Mouse (Mus musculus) urinary bladder, adult 18-20 months (tissue): Measurements from ENCODE around the gene Peli2.

Experiments used
- DNase-seq, 2 experiments: peaks; one replicate each; pipeline ENCODE4 v3.0.0; 2022; ENCODE audit warnings: low spot score in 2 of 2, mixed read lengths in 2 of 2

The Peli2 gene

DNA sequence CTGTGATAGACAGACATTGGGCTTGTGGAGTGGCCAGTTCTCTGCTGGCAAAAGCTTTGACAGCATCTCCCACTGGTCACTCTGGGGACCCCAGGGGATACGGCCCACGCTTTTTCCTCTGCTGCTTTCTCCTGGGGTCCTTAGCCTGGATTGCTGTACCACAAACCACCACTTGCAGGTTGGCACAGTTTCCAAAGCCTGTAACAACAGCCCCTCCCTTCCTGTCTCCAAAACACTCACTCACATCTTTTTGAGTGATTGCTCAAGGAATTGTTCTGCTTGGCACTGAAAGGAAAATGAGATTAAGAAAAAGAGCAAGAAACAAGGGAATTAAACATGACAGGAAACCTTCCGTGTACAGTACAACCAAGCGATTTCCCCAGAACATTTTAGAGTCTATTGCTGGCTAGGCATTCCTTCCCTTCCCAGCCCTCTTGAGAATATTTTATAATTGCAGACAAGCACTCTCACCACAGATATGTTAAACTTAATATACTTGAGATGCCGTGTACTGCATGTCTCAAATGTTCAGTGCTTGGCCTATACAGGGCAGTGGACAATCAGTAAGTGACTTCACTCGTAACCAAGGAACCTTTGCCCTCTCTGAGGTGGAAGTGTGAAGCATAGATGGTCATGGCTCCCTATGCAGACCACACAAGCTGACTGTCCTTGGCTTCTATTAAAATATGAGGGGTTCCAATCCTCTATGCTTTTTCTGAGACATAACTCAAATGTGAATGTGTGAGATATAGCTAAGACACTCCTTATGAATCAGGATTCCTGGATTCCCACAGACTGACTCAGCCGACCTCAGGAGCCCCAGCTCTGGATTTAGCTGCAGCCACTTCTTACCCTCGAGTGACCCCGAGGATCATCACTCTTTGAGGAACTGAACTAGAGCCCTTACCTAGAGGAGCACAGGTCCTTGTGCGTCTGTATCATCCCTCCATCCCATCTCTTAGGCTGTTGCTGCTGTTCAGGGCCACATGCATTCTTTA lies 169.3 kb downstream of the Peli2 start:
- DNase-seq, result no peak

DNA sequence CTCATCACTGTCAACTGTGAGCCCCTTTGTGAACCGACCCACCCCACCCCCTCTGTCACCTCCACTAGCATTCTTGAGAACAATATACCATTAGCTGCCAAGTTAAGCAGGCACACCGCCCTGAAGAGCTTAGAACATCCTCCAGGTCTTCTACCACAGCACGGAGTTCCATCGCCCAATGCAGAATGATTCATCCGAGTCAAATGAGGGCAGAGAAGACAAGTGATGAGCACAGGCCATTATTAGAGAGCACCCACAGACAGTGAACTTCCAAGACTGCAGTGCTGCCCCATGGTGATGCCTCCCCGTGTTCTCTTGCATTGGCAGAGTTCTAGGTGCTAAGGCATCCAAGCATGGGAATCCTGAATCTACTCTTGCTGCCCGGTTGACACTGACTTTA lies 172.9 kb downstream of the Peli2 start:
- no peak for DNase-seq

DNA sequence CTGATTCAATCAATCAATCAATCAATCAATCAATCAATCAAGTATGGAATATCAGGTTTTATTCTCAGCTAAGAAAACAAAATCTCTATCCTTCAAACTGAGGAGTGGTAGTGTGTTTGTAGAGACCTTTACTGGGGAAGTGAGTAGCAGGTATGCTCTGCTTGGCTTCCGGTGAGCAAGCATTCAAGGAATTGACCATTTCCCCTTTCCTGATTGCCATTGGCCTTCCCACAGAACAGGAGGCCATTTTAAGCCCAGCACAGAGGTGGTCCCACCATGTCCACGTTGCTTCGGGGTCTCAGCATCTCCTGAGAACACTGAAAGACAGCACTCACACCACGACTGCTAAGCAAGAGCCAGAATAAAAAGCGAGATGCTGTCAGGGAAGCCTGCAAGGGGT lies 174.8 kb downstream of the Peli2 start:
- no peak for DNase-seq

DNA sequence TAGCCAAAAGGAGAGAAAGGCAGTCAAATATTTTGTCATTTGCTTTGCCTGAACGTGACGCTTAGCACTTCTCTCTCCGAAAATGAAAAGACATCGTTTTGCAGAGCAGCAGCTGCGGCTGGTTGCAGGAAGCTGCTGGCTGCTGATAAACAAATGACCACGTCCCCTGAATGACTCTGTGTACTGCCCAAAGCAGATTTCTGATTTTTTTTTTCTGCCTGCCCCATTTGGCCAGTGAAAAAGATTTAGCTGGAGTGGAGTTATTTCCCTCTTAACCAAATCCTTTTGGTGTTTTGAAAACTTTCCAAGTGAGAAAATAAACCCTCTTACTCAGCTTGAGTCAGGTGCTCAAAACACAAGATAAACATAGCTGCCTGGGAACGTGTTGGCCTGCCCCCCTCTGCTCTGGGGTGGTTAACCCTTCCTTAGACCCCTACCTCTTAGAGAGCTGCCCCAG lies 175.2 kb downstream of the Peli2 start:
- DNase-seq, result no peak

DNA sequence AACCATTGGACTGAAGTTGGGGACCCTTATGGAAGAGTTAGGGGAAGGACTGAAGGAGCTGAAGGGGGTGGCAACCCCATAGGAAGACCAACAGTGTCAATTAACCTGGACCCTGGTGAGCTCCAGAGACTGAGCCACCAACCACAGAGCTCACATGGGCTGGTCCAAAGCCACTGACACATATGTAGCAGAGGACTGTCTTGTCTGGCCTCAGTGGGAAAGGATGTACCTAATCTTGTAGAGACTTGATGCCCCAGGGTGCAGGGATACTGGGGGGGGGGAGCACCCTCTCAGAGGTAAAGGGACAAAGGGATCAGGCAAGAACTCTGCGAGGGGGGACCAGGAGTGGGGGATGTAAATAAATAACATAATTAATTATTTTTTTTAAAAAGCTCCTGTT lies 176.2 kb downstream of the Peli2 start:
- DNase-seq, result no peak

DNA sequence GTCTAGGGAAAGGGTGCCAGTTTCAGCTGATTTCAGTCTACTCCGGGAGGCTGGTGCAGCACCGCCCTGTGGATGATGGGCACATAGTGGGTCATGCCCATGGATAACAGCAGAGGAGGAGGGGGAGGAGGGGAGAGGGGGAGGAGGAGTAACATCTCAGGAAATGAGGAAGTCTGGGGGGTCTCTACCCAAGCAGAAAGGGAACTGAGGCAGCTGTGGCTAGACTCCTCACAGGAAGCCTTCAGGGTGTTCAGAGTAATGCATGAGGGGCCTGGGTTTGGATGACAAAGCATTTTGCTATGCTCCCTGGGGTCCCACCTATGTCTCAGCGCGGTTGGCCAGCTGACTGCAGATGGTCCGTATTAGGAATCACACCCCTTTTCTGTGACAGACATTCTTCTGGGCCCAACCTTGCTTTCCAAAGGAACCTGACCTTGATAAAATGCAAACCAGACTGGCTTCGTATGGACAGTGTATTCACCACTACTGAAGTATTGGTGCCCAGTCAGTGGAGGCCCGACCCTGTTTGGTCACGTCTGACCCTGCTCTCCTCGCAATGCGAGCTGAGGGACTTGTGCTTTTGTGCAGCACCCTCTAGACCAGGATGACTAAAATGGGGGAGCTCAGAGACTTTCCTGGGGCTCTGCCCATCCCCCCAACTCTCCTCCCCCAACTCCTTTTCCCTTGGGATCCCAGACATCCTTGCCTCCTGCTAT lies 182.0 kb downstream of the Peli2 start:
- DNase-seq, result no peak

DNA sequence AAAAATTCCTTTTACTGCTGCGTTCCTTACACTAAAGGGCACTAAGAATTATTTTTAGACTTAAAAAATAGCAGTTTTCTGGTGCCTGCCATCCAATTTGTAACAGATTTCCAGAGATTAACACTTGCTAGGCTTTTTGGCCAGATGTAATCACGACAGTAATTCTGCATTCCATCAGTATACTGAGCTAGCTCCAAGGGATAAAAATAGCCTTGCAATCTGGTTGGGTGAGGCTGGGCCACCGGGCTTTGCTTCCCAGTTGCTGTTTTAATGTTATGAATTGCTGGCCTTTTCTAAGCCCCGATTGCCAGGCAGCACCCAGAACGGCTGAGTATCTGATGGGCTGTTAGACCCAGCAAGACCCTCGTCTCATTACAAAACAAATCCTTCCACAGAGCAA lies 182.6 kb downstream of the Peli2 start:
- DNase-seq, result no peak

DNA sequence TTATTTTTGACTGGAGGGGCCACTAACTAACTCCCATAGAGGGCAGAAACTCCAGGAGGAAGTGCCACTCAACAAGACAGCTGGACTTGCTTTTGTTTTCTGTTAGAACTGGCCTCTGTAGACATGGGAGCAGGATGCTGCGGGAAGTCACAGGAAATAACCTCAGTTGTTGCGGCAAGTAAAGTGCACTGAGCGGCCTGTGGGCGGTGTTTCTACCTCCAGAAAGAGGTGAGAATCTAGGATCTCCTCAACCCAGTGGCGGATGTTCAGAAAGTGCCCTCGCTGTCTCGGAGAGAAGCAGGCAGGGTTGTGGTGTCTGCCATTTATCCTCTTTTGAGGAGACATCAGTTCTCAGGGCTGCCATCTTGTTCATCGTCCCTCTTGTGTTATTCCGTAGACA lies 183.2 kb downstream of the Peli2 start:
- no peak for DNase-seq

DNA sequence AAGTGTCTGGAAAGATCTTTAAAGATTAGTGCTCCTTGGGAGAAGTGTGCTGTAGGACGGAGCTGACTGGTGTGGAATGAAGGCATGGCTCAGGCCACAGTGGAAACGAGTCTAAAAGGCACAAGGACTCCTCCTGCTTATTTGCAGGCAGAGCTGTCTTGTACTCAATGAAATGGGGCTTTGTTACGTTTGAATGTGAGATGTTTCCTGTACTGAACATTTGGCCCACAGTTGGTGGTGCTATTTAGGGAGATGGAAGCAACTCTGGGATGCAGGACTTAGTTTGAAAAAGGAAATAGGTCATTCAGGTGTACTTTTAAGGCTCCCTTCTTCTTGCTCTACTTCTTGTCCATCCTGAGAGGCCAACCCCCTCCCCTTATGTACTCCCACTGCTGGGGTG lies 192.6 kb downstream of the Peli2 start:
- no peak for DNase-seq

DNA sequence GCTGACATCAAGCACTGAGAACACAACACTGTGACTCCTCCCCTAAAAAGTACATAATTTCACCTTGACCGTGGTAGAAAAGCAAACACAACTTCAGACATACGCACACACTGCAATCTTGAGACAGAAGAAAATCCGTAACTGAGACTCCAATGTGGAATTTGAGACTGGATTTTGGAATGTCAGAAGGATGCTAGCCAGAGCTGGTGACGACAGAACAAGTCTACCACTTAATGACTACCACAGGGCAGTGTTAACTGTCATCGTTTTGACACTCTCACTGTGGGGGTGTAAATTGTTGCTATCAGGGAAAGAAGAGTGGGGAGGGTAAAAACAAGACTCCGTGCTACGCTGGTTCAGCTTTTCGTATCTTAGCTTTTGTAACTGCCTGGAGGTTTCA lies 195.8 kb downstream of the Peli2 start:
- no peak for DNase-seq

DNA sequence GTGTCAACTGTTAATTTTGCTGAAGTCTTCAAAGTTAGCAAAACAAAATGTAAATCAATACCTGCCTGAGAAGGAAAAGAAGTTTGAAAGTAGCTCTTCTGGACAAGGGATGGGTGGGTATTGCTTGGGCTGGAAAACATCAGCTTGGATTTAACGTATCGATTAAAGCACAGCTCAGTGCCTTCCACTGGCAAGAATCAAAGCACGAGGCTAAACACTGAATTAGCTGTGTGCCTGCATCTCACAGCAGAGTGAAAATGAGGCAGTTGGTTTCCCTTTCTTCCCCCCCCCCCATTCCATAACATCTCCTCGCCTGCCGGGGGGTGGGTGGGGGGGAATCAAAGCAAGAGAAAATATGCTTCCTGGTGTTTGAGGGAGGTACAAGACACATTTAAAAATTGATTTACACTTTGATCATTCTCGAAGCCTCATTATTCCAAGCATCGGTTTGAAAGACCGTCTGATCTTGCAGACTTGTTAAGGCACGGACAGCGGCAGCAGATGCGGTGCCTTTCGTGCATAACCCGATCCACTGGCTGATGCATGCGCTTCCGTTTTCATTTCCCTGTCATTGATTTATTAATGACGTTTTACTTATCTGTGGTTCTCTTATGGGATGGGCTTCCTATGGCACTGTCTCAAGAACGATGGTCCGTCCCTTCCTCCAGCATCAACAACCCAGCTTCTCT lies 203.3 kb downstream of the Peli2 start:
- no peak for DNase-seq

DNA sequence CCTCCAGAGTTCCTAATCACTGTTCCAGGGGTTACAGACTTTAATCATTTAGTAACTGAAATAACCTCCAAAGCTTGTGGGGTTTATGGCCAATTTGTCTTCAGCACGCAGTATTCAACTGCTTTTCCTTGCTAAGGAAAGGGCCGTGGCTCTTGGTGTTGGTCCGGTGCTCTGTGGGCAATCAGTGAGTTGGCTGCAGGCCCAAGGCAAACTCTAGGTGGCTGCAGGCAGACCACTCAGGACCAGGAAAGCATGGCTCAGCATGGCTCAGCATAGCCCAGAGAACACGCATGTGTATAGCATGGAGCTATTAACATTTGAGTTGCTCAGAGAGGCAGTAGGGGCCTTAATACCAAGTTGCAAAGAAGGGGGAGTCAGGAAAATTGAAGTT lies 203.8 kb downstream of the Peli2 start:
- DNase-seq, result no peak

DNA sequence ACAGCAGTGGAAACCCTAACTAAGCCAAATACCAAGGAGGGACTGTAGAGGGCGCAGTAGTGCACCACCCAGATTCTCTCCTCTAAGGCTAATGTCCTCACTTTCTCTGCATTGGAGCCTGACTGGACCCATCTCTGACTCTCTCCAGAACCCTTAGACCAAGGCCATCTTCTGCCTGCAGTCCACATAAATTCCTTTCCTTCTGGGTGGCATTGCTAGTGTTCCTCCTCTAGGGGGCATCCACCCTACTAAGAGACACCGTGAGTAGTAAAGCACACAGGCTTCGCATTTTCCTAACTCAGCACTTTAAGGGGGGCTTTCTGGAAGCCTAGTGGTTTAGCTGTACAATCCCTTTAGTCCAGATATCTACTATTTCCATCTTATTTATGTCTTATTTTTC lies 207.1 kb downstream of the Peli2 start:
- no peak for DNase-seq

DNA sequence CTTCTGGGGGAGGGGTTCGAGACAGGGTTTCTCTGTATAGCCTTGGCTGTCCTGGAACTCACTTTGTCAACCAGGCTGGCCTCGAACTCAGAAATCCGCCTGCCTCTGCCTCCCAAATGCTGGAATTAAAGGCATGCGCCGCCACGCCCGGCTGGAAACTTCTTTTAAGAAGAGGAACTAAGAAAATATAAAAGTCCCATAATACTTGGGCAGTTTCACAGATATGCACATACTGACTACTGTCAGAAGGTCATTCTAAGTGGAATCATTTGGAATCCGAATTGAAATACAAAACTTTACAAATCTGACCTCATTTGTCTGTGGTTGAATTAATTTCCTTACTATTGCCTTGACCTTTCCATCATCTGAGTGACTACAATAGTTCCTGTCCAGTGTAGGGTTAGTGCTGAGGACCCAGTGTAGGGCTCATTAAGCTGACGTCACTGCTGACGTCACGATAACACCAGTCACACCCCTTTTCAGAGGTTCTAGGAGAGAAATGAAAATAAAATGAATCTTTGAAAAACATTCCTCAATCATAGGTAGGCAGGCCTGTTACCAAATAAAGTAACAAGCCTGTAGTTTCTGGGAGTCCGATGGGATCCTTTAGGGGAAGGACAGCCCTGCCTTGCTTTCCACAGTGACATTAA lies 209.2 kb downstream of the Peli2 start:
- no peak for DNase-seq
